Mouse (Mus musculus): ENCODE measurements around the gene Uggt1. TPM values are rescaled to one million over a fixed set of nuclear protein-coding genes. Genes with fewer than 3 reads are reported as not detected.

The Uggt1 gene
- polyA plus RNA-seq, 1 experiment: 30.6 TPM

GRCm38 (mm10) chr1:36255871-36256640 is 11.5 kb upstream of the Uggt1 start:
- peak; percentile 16; the same call in 1 of the 2 replicates for TF ChIP-seq CTCF (IDR thresholded peaks at IDR 0.05; ENCODE audit: borderline replicate concordance, extremely low read depth, insufficient read depth, insufficient read length)
- TF ChIP-seq POLR2A (IDR thresholded peaks at IDR 0.05; ENCODE audit: borderline replicate concordance, extremely low read depth, insufficient read depth, insufficient read length, poor library complexity, severe bottlenecking): no peak
- no peak for DNase-seq (ENCODE audit: low read depth)

GRCm38 (mm10) chr1:36254635-36255360 is 10.3 kb upstream of the Uggt1 start:
- peak; percentile 68 for TF ChIP-seq CTCF (IDR thresholded peaks at IDR 0.05; ENCODE audit: borderline replicate concordance, extremely low read depth, insufficient read depth, insufficient read length)
- no peak for TF ChIP-seq POLR2A (IDR thresholded peaks at IDR 0.05; ENCODE audit: borderline replicate concordance, extremely low read depth, insufficient read depth, insufficient read length, poor library complexity, severe bottlenecking)
- peak; percentile 49 for DNase-seq (ENCODE audit: low read depth)

- TF ChIP-seq CTCF (IDR thresholded peaks at IDR 0.05; ENCODE audit: borderline replicate concordance, extremely low read depth, insufficient read depth, insufficient read length): peak; percentile 84
- no peak for TF ChIP-seq POLR2A (IDR thresholded peaks at IDR 0.05; ENCODE audit: borderline replicate concordance, extremely low read depth, insufficient read depth, insufficient read length, poor library complexity, severe bottlenecking)
- DNase-seq (ENCODE audit: low read depth): peak; percentile 88
Measured at GRCm38 (mm10) chr1:36252791-36253190, 8.3 kb upstream of the Uggt1 start.

GRCm38 (mm10) chr1:36251426-36251825 is 6.9 kb upstream of the Uggt1 start:
- no peak for DNase-seq (ENCODE audit: low read depth)
- TF ChIP-seq POLR2A (IDR thresholded peaks at IDR 0.05; ENCODE audit: borderline replicate concordance, extremely low read depth, insufficient read depth, insufficient read length, poor library complexity, severe bottlenecking): no peak
- TF ChIP-seq CTCF (IDR thresholded peaks at IDR 0.05; ENCODE audit: borderline replicate concordance, extremely low read depth, insufficient read depth, insufficient read length): no peak

GRCm38 (mm10) chr1:36246688-36247087 is 2.2 kb upstream of the Uggt1 start:
- DNase-seq (ENCODE audit: low read depth): peak; percentile 47
- TF ChIP-seq CTCF (IDR thresholded peaks at IDR 0.05; ENCODE audit: borderline replicate concordance, extremely low read depth, insufficient read depth, insufficient read length) (no peak), POLR2A (IDR thresholded peaks at IDR 0.05; ENCODE audit: borderline replicate concordance, extremely low read depth, insufficient read depth, insufficient read length, poor library complexity, severe bottlenecking) (no peak)

- TF ChIP-seq POLR2A (IDR thresholded peaks at IDR 0.05; ENCODE audit: borderline replicate concordance, extremely low read depth, insufficient read depth, insufficient read length, poor library complexity, severe bottlenecking) (no peak), CTCF (IDR thresholded peaks at IDR 0.05; ENCODE audit: borderline replicate concordance, extremely low read depth, insufficient read depth, insufficient read length) (no peak)
- DNase-seq (ENCODE audit: low read depth): no peak
Measured at GRCm38 (mm10) chr1:36244828-36245215, 302 bp upstream of the Uggt1 start.

- TF ChIP-seq POLR2A (IDR thresholded peaks at IDR 0.05; ENCODE audit: borderline replicate concordance, extremely low read depth, insufficient read depth, insufficient read length, poor library complexity, severe bottlenecking) (no peak), CTCF (IDR thresholded peaks at IDR 0.05; ENCODE audit: borderline replicate concordance, extremely low read depth, insufficient read depth, insufficient read length) (no peak)
- DNase-seq (ENCODE audit: low read depth): no peak
Measured at GRCm38 (mm10) chr1:36243447-36244057, 968 bp downstream of the Uggt1 start.

- no peak for DNase-seq (ENCODE audit: low read depth)
- TF ChIP-seq CTCF (IDR thresholded peaks at IDR 0.05; ENCODE audit: borderline replicate concordance, extremely low read depth, insufficient read depth, insufficient read length) (no peak), POLR2A (IDR thresholded peaks at IDR 0.05; ENCODE audit: borderline replicate concordance, extremely low read depth, insufficient read depth, insufficient read length, poor library complexity, severe bottlenecking) (no peak)
Measured at GRCm38 (mm10) chr1:36241903-36242429, 2.6 kb downstream of the Uggt1 start.

- no peak for DNase-seq (ENCODE audit: low read depth)
- TF ChIP-seq CTCF (IDR thresholded peaks at IDR 0.05; ENCODE audit: borderline replicate concordance, extremely low read depth, insufficient read depth, insufficient read length) (no peak), POLR2A (IDR thresholded peaks at IDR 0.05; ENCODE audit: borderline replicate concordance, extremely low read depth, insufficient read depth, insufficient read length, poor library complexity, severe bottlenecking) (no peak)
Measured at GRCm38 (mm10) chr1:36240176-36240575, 4.3 kb downstream of the Uggt1 start.

GRCm38 (mm10) chr1:36239396-36239795 is 5.1 kb downstream of the Uggt1 start:
- no peak for TF ChIP-seq POLR2A (IDR thresholded peaks at IDR 0.05; ENCODE audit: borderline replicate concordance, extremely low read depth, insufficient read depth, insufficient read length, poor library complexity, severe bottlenecking)
- no peak for TF ChIP-seq CTCF (IDR thresholded peaks at IDR 0.05; ENCODE audit: borderline replicate concordance, extremely low read depth, insufficient read depth, insufficient read length)
- no peak for DNase-seq (ENCODE audit: low read depth)

- DNase-seq (ENCODE audit: low read depth): no peak
- no peak for TF ChIP-seq CTCF (IDR thresholded peaks at IDR 0.05; ENCODE audit: borderline replicate concordance, extremely low read depth, insufficient read depth, insufficient read length)
- no peak for TF ChIP-seq POLR2A (IDR thresholded peaks at IDR 0.05; ENCODE audit: borderline replicate concordance, extremely low read depth, insufficient read depth, insufficient read length, poor library complexity, severe bottlenecking)
Measured at GRCm38 (mm10) chr1:36235855-36236254, 8.7 kb downstream of the Uggt1 start.
